Mouse (Mus musculus) hindbrain, embryonic 11.5 days (tissue): ENCODE measurements at regions not wholly inside any gene's neighbourhood (a gene's known extent, or its start where the extent isn't known, plus 50 kb on each side); places are given as distances from the start of the nearest gene placed in this dataset.

Source experiments
- ATAC-seq: fragments of 200-750 bp; cut with Nextera tagmentation; 2 replicates; pipeline ENCODE4 v1.8.0; 2017; ENCODE audit warnings: mild to moderate bottlenecking, moderate TSS enrichment, moderate library complexity; ENCODE audit not compliant: low FRiP score
- DNase-seq: peaks from one replicate; pipeline ENCODE4 v3.0.0-alpha.2; 2015; ENCODE audit warnings: low spot score
- H3K27ac ChIP-seq: fragments of 300-500 bp; sonication (generic); 2 replicates; pipeline ENCODE4 v1.5.1; 2014; ENCODE audit warnings: mild to moderate bottlenecking, low read depth, low read length
- H3K27me3 ChIP-seq: fragments of 300-500 bp; sonication (generic); 2 replicates; pipeline ENCODE4 v1.6.1; 2014; ENCODE audit warnings: mild to moderate bottlenecking, low read length, moderate library complexity, mixed read lengths; ENCODE audit not compliant: control insufficient read depth, insufficient read depth
- H3K36me3 ChIP-seq: fragments of 300-500 bp; sonication (generic); 2 replicates; pipeline ENCODE4 v1.6.1; 2014; ENCODE audit warnings: mild to moderate bottlenecking, low read length, moderate library complexity, mixed read lengths; ENCODE audit not compliant: control insufficient read depth, insufficient read depth
- H3K4me1 ChIP-seq: fragments of 300-500 bp; sonication (generic); replicated peaks from 2 replicates; pipeline ENCODE4 v1.6.1; 2014; ENCODE audit warnings: low read length, mixed read lengths; ENCODE audit not compliant: control insufficient read depth, insufficient read depth
- H3K4me2 ChIP-seq: fragments of 300-500 bp; sonication (generic); replicated peaks from 2 replicates; pipeline ENCODE4 v1.6.1; 2014; ENCODE audit warnings: mild to moderate bottlenecking, low read depth, low read length
- H3K4me3 ChIP-seq: fragments of 300-500 bp; sonication (generic); 2 replicates; pipeline ENCODE4 v1.5.1; 2014; ENCODE audit warnings: low read depth, low read length
- H3K9ac ChIP-seq: fragments of 300-500 bp; sonication (generic); 2 replicates; pipeline ENCODE4 v1.6.1; 2014; ENCODE audit warnings: low read depth, low read length
- H3K9me3 ChIP-seq: fragments of 300-500 bp; sonication (generic); 2 replicates; pipeline ENCODE4 v1.6.1; 2016; ENCODE audit warnings: low read length; ENCODE audit not compliant: control insufficient read depth
- WGBS: fragments of 180-500 bp; shearing (Covaris S2); extraction: QIAGEN DNeasy Blood & Tissue Kit; methylation state at CpG from one replicate; pipeline ENCODE4 v1.1.7; 2014; 5-methylcytosine and 5-hydroxymethylcytosine counted together

DNA sequence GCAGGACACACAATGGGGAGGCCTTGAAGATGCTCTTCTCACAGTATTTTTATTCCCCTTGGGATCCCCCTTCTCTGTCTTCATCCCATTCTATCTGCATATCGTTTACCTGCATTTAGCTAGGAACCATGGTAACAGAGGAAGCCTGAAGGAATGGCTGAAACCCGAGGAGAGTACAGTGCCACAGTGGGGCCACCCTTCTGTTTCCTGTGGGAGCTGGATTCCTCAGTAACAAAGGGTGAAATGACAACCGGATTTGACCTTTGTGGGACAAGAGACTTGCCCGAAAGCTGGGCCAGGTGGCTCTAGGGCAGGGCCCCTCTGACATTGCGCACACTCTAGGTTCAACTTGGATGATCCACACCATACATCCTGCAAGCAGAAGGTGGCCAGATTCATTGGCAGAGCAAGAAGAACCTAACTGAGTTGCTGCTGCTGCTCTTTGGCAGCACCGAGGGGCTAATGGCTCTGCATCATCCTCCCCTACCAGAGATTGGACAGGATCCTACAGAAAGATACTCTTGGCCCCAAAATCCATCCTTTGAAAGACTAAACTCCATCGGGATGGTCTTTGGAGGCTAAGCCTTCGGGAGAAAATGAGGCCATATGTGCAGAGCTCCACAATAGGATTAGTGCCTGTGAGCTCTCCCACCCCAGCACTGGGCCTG, 310.0 kb downstream of the Sox9 start:
- H3K27ac ChIP-seq: no peak overlapping the region

GRCm38 (mm10) chr11:113093895-113094445, 311.9 kb downstream of the Sox9 start:
- 93% methylated on average over 13 of the region's 13 CpGs for WGBS
- Histone ChIP-seq H3K4me2 (no peak overlapping the region), H3K9me3 (no peaks in the 10 kb centered on the region), H3K36me3 (no peaks in the 10 kb centered on the region), H3K9ac (no peak overlapping the region), H3K4me3 (no peak overlapping the region), H3K27ac (no peak overlapping the region), H3K27me3 (no peaks in the 10 kb centered on the region), H3K4me1 (no peaks in the 10 kb centered on the region; the same call in 1 of the 2 replicates)
- no peak for DNase-seq
- ATAC-seq: no peak

More for the DNA sequence above, 310.0 kb downstream of the Sox9 start:
- Histone ChIP-seq H3K4me2 (no peak overlapping the region), H3K4me1 (no peaks in the 10 kb centered on the region; the same call in 1 of the 2 replicates), H3K4me3 (no peak overlapping the region), H3K9ac (no peak overlapping the region), H3K27me3 (no peaks in the 10 kb centered on the region), H3K36me3 (no peaks in the 10 kb centered on the region), H3K9me3 (no peaks in the 10 kb centered on the region)
- no peak for DNase-seq
- WGBS: 69% methylated on average over 8 of the region's 8 CpGs
- ATAC-seq: no peak

- no peaks in the 10 kb centered on the region for H3K9me3 ChIP-seq
- DNase-seq (no peak), ATAC-seq (no peak)
- H3K27me3 ChIP-seq: no peaks in the 10 kb centered on the region
- no peak overlapping the region for H3K27ac ChIP-seq
- no peak overlapping the region for H3K9ac ChIP-seq
- 82% methylated on average over 8 of the region's 8 CpGs for WGBS
- no peak overlapping the region for H3K4me2 ChIP-seq
- H3K4me1 ChIP-seq: no peaks in the 10 kb centered on the region; the same call in 1 of the 2 replicates
- no peaks in the 10 kb centered on the region for H3K36me3 ChIP-seq
- no peak overlapping the region for H3K4me3 ChIP-seq
Observed at GRCm38 (mm10) chr11:113095625-113096024, 313.6 kb downstream of the Sox9 start.

DNA sequence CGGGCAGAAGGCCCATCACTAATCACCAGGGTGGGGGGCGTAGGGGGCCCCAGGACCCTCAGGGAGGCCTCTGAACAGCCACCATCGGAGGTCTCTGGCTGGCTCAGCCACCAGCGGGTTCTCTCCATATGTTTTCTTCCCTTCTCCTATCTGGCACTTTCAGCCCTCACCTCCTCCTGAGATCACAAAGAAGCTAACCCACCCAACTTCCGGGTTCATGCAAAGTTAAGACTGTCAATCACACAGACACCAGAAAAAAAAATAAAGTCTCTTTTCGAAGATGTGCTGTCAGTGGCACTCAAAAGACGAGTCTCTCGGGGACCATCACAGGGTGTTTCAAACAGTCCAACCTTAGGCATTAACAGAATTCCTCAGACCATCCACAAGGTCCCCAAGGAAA, 314.2 kb downstream of the Sox9 start:
- Histone ChIP-seq H3K4me3 (no peak overlapping the region), H3K9ac (no peak overlapping the region), H3K4me1 (no peaks in the 10 kb centered on the region; the same call in 1 of the 2 replicates), H3K9me3 (no peaks in the 10 kb centered on the region), H3K36me3 (no peaks in the 10 kb centered on the region), H3K4me2 (no peak overlapping the region), H3K27me3 (no peaks in the 10 kb centered on the region), H3K27ac (no peak overlapping the region)
- ATAC-seq (no peak), DNase-seq (no peak)
- 60% methylated on average over 8 of the region's 8 CpGs for WGBS

DNA sequence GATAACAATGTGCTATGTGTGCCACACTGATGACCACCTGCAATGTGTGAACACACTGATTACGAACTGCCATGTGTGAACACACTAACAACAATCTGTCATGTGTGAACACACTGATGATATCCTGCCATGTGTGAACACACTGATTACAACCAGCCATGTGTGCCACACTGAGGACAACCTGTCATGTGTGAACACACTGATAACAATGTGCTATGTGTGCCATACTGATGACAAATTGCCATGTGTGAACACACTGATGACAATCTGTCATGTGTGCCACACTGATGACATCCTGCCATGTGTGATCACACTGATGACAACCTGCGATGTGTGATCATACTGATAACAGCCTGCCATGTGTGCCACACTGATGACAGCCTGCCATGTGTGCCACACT, 316.3 kb downstream of the Sox9 start:
- DNase-seq (no peak), ATAC-seq (no peak)
- no peaks in the 10 kb centered on the region for H3K4me1 ChIP-seq
- no peaks in the 10 kb centered on the region for H3K9me3 ChIP-seq
- WGBS: 96% methylated on average over 2 of the region's 2 CpGs
- H3K27me3 ChIP-seq: no peaks in the 10 kb centered on the region
- H3K4me3 ChIP-seq: no peak overlapping the region
- H3K27ac ChIP-seq: no peak overlapping the region
- H3K36me3 ChIP-seq: no peaks in the 10 kb centered on the region
- H3K4me2 ChIP-seq: no peak overlapping the region
- H3K9ac ChIP-seq: no peak overlapping the region

DNA sequence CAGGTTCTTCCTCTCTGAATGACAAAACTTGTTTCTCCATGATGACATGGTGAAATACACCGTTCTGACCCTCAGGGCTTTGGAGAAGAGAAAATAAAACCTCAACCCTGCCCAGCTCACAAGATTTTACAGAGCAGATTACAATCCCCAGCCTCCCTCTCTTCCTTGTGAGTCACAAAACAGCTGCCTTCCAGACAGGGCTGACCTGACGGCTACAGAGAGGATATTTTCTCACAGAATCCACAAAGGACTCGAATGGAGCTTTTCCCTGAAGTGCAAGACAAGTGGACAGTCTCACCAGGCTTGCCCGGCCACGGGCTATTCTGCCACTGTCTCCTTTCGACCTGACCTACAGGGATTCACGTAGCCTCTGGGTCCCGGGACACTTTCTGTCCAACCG, 318.8 kb downstream of the Sox9 start:
- WGBS: 41% methylated on average over 9 of the region's 9 CpGs
- no peak for ATAC-seq
- DNase-seq: no peak
- H3K27ac ChIP-seq: no peak overlapping the region
- no peaks in the 10 kb centered on the region for H3K36me3 ChIP-seq
- H3K4me3 ChIP-seq: no peak overlapping the region
- H3K9ac ChIP-seq: no peak overlapping the region
- no peak overlapping the region for H3K4me2 ChIP-seq
- no peaks in the 10 kb centered on the region for H3K9me3 ChIP-seq
- H3K27me3 ChIP-seq: no peaks in the 10 kb centered on the region
- no peaks in the 10 kb centered on the region for H3K4me1 ChIP-seq

- 60% methylated on average over 11 of the region's 11 CpGs for WGBS
- Histone ChIP-seq H3K4me1 (no peaks in the 10 kb centered on the region), H3K4me3 (no peak overlapping the region), H3K27me3 (no peaks in the 10 kb centered on the region), H3K4me2 (no peak overlapping the region), H3K9ac (no peak overlapping the region), H3K9me3 (no peaks in the 10 kb centered on the region), H3K36me3 (no peaks in the 10 kb centered on the region), H3K27ac (no peak overlapping the region)
- no peak for ATAC-seq
- no peak for DNase-seq
Observed at GRCm38 (mm10) chr11:113101534-113101933, 319.5 kb downstream of the Sox9 start.

GRCm38 (mm10) chr11:113103161-113103845, 321.3 kb downstream of the Sox9 start:
- H3K4me3 ChIP-seq: no peak overlapping the region
- no peak overlapping the region for H3K27ac ChIP-seq

DNA sequence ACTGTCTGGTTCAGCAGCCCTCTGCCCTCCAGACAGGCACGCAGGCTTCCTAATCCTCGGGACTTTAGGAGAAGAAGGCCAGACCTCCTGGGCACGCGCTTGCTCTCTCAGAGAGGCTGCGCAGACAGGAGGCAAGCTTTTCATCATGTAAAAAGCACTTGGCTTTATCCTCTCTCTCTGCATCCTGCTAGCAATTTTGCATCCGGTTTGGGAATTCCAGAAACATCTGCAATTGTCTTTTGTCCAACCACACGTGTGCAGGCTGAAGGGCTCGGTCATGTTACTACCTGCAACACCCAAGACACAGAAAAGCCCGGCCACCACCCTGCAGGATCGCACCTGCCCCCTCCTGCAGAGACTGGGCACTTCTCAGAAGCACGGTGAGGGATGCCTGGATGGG, 323.3 kb downstream of the Sox9 start:
- no peaks in the 10 kb centered on the region for H3K36me3 ChIP-seq
- H3K9ac ChIP-seq: no peak overlapping the region
- H3K9me3 ChIP-seq: no peaks in the 10 kb centered on the region
- no peaks in the 10 kb centered on the region for H3K27me3 ChIP-seq
- ATAC-seq (no peak), DNase-seq (no peak)
- peaks cover 2% of the 10 kb centered on the region; the same call in 1 of the 2 replicates for H3K4me1 ChIP-seq
- no peak overlapping the region for H3K4me2 ChIP-seq
- H3K4me3 ChIP-seq: no peak overlapping the region
- H3K27ac ChIP-seq: no peak overlapping the region
- WGBS: 82% methylated on average over 11 of the region's 11 CpGs

More at GRCm38 (mm10) chr11:113103161-113103845, 321.3 kb downstream of the Sox9 start:
- ATAC-seq (no peak), DNase-seq (no peak)
- Histone ChIP-seq H3K9me3 (no peaks in the 10 kb centered on the region), H3K27me3 (no peaks in the 10 kb centered on the region), H3K36me3 (no peaks in the 10 kb centered on the region), H3K4me1 (no peaks in the 10 kb centered on the region), H3K9ac (no peak overlapping the region), H3K4me2 (no peak overlapping the region)
- 86% methylated on average over 12 of the region's 12 CpGs for WGBS
